Mouse (Mus musculus) neural tube, embryonic 13.5 days (tissue): ENCODE measurements at regions not wholly inside any gene's neighbourhood (a gene's known extent, or its start where the extent isn't known, plus 50 kb on each side); places are given as distances from the start of the nearest gene placed in this dataset.

Experiments used
- ATAC-seq: fragments of 200-750 bp; cut with Nextera tagmentation; 2 replicates; pipeline ENCODE4 v1.8.0; 2017; ENCODE audit warnings: low read depth, mild to moderate bottlenecking, moderate TSS enrichment, moderate library complexity
- H3K27ac ChIP-seq: fragments of 300-500 bp; sonication (generic); replicated peaks from 2 replicates; pipeline ENCODE4 v1.5.1; 2015; ENCODE audit warnings: moderate library complexity, mild to moderate bottlenecking, inconsistent platforms
- H3K27me3 ChIP-seq: fragments of 300-500 bp; sonication (generic); 2 replicates; pipeline ENCODE4 v1.6.1; 2015; ENCODE audit warnings: mild to moderate bottlenecking, inconsistent platforms
- H3K36me3 ChIP-seq: fragments of 300-500 bp; sonication (generic); 2 replicates; pipeline ENCODE4 v1.6.1; 2015; ENCODE audit warnings: mild to moderate bottlenecking, inconsistent platforms
- H3K4me1 ChIP-seq: fragments of 300-500 bp; sonication (generic); replicated peaks from 2 replicates; pipeline ENCODE4 v1.6.1; 2015; ENCODE audit warnings: inconsistent platforms
- H3K4me2 ChIP-seq: fragments of 300-500 bp; sonication (generic); 2 replicates; pipeline ENCODE4 v1.6.1; 2015; ENCODE audit warnings: inconsistent platforms, mild to moderate bottlenecking, moderate library complexity
- H3K4me3 ChIP-seq: fragments of 300-500 bp; sonication (generic); 2 replicates; pipeline ENCODE4 v1.5.1; 2015; ENCODE audit warnings: mild to moderate bottlenecking, inconsistent platforms
- H3K9ac ChIP-seq: fragments of 300-500 bp; sonication (generic); 2 replicates; pipeline ENCODE4 v1.6.1; 2015; ENCODE audit warnings: moderate library complexity, mild to moderate bottlenecking, inconsistent platforms
- H3K9me3 ChIP-seq: fragments of 300-500 bp; sonication (generic); 2 replicates; pipeline ENCODE4 v1.6.1; 2016; ENCODE audit warnings: inconsistent platforms
- WGBS: fragments of 180-500 bp; shearing (Covaris S2); methylation state at CpG from one replicate; pipeline ENCODE4 v1.1.7; 2015; 5-methylcytosine and 5-hydroxymethylcytosine counted together

DNA sequence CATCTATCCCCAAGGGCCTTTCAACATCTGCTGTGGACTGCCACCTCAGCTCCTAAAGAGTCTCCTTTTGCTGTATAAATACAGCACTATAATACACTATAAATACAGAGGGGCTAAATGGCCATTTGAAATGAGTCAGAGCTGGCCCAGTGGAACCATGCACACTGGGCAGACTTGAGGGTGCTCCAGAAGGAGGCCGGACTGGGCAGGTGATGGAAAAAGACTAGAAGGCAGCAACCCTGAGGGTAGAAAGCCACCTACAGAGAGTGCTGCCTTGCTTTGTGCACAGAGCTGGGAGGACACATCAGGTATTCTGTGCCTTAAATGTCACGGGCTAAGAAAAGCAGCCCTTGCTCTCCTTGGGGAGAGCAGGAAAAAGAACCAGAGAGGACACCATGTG lies 110.2 kb downstream of the Gm10260 start:
- ATAC-seq: no peak
- Histone ChIP-seq H3K36me3 (no peaks in the 10 kb centered on the region), H3K27ac (no peak overlapping the region), H3K27me3 (no peaks in the 10 kb centered on the region), H3K4me3 (no peak overlapping the region), H3K9me3 (no peaks in the 10 kb centered on the region), H3K9ac (no peak overlapping the region), H3K4me1 (no peaks in the 10 kb centered on the region), H3K4me2 (no peak overlapping the region)
- WGBS: 89% methylated on average over 2 of the region's 2 CpGs

DNA sequence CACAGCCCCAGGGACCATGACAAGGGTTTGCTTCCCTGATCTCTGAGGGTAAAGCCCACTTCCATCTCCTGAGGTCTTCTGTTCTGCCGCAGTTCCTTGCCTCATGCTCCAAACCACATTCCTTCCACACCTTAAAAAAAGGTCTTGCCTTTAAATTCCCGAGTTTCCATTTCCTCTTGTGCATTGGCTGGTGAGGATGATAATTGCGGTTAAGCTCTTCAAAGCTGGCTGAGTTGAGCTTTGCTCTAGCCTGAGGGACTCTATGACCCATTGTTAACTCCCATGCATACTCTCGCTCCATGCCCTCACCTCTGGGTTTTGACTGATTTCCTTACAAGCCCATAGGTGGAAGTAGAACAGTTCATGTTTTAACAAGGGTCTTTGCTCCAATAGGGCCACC lies 112.9 kb downstream of the Gm10260 start:
- Histone ChIP-seq H3K36me3 (no peaks in the 10 kb centered on the region), H3K4me2 (no peak overlapping the region), H3K27ac (no peak overlapping the region), H3K4me1 (no peaks in the 10 kb centered on the region), H3K9ac (no peak overlapping the region), H3K27me3 (no peaks in the 10 kb centered on the region), H3K4me3 (no peak overlapping the region), H3K9me3 (0 out of 2 replicates have a peak, but pooled peaks cover 4% of the 10 kb centered on the region)
- ATAC-seq: no peak
- 78% methylated on average over 4 of the region's 4 CpGs for WGBS

DNA sequence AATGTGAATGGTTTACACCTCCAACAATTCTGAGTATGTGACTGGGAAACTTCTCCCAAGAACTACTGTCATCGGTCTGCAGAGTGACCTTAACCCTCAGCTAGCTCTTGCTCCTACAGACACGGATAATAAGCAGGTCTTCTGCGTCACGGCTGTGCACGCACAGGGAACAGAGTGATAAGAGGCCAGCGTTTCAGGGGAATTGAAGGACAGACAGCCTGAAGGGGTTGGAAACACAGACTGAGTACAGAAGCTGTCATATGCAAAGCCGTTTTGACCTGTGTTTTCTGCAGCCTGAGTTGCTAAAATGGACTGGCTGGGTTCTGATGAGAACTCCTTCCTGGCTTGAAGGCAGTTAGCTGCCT lies 114.4 kb downstream of the Gm10260 start:
- no peak overlapping the region for H3K9ac ChIP-seq
- WGBS: 88% methylated on average over 7 of the region's 7 CpGs
- no peak overlapping the region for H3K4me3 ChIP-seq
- H3K4me2 ChIP-seq: no peak overlapping the region
- H3K27me3 ChIP-seq: no peaks in the 10 kb centered on the region
- 0 out of 2 replicates have a peak, but pooled peaks cover 4% of the 10 kb centered on the region for H3K9me3 ChIP-seq
- no peaks in the 10 kb centered on the region for H3K4me1 ChIP-seq
- no peak for ATAC-seq
- H3K36me3 ChIP-seq: no peaks in the 10 kb centered on the region
- H3K27ac ChIP-seq: no peak overlapping the region

DNA sequence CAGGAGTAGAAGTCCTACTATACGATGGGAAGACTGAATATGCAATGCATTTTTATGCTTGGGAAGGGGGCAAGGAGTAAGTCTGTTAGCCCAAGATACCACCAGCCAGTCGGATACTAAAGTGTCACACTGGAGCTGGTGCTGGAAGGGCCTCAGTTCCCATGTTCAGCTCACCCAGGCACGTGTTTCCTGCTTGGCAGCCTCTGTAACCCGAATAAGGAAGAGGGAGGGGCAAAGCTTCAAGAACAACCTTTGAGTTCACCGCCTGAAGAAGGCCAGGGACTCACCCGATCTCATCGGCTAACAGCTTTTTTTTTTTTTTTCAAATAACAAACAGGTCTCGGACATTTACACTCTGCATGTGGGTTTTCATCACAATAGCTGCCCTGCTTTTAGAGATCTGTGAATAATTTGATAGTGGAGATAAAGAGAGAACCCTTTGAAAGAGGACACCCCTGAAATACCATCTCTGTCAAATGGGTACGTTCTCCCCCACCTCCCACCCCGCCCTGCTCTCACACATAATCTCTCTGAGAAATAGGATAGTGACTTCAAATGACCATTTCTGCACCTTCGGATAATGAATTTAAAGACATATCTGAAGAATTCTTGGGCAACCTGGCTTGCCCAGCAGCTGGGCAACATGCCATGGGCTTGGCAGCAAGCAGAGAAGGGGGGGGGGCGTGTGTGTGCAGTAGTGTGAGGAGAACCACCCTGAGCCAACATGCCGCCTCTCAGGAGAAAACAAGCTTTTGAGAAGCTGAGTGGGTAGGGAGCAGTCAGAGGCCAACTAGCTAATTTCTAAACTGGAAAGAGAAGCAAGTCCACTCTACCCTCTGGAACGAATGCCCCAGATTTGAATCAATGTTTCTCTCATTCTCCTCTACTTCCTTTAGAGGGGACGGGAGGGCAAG lies 115.1 kb downstream of the Gm10260 start:
- Histone ChIP-seq H3K4me1 (no peaks in the 10 kb centered on the region), H3K36me3 (no peaks in the 10 kb centered on the region), H3K4me2 (no peak overlapping the region), H3K9ac (no peak overlapping the region), H3K27ac (no peak overlapping the region), H3K27me3 (no peaks in the 10 kb centered on the region), H3K4me3 (no peak overlapping the region), H3K9me3 (0 out of 2 replicates have a peak, but pooled peaks cover 4% of the 10 kb centered on the region)
- ATAC-seq: no peak
- WGBS: 75% methylated on average over 15 of the region's 15 CpGs

DNA sequence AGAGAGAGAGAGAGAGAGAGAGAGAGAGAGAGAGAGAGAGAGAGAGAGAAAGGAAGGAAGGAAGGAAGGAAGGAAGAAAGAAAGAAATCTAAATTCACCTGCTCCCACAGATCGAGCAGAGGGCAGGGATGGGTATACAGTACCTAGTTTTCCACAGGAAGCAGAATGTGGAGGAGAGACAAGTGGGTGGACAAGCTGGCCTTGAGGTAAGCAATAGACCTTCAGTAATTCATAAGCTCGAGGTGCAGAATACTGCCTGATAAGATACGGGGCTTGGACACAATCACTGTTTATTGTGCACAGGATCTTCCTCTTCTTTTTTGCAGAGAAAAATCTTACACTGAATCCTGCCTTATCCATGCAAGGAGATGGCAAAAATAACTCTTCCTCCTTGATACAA lies 120.2 kb downstream of the Gm10260 start:
- Histone ChIP-seq H3K9me3 (0 out of 2 replicates have a peak, but pooled peaks cover 4% of the 10 kb centered on the region), H3K4me3 (no peak overlapping the region), H3K4me2 (no peak overlapping the region), H3K36me3 (no peaks in the 10 kb centered on the region), H3K9ac (no peak overlapping the region), H3K27ac (no peak overlapping the region), H3K27me3 (no peaks in the 10 kb centered on the region), H3K4me1 (peaks cover 7% of the 10 kb centered on the region)
- WGBS: 83% methylated on average over 3 of the region's 3 CpGs
- no peak for ATAC-seq

DNA sequence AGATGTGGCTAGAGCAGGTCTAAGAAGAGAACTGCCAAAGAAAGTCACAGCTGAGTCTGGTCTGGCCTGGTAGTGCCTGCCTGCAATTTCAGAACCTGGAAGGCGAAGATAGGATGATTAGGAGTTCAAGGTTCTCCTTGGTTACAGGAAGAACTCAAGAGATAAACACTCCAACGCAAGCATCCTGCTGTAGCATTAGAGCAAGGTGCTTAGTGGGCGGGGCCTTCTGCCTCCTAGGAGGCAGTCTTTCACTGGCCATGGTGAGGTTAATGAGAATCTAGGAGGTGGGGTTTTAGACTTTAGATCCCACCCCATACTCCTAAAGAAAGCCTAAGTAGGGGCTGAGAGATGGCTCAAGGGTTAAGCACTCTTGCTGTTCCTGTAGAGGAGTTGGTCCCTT lies 120.8 kb downstream of the Gm10260 start:
- no peak for ATAC-seq
- Histone ChIP-seq H3K36me3 (no peaks in the 10 kb centered on the region), H3K4me1 (peaks cover 7% of the 10 kb centered on the region), H3K9me3 (0 out of 2 replicates have a peak, but pooled peaks cover 4% of the 10 kb centered on the region), H3K4me3 (no peak overlapping the region), H3K27ac (no peak overlapping the region), H3K4me2 (no peak overlapping the region), H3K9ac (no peak overlapping the region), H3K27me3 (no peaks in the 10 kb centered on the region)
- 77% methylated on average over 3 of the region's 3 CpGs for WGBS

DNA sequence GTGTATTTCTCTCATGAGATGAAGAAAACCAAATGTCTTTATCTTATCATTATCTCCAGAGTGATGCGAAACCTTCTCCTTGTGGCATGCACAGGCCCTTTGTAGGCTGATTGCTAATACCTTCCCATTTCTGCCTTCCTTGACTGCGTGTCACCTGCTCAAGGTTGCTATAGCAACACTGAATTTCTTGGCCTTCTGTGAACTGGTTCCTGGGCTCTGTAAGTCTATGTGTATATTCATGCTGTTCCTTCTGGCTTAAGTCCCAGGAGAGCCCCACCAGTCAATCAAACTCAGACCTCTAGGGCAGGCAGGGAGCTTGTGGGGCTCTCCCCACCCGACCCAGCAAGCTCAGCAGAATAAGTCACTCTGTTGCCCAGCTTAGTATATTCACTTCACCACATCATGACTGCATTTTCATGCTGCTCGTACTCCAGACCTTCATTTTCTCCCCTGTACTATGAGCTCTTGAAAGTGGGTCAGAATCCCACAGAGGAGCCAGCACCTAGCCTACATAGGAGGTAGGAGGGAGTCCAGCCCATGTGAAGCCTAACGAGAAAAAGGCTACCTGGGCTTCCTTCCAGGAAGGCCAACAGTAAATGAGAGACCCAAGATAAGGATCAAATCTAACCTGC lies 121.9 kb downstream of the Gm10260 start:
- WGBS: 72% methylated on average over 5 of the region's 5 CpGs
- 0 out of 2 replicates have a peak, but pooled peaks cover 4% of the 10 kb centered on the region for H3K9me3 ChIP-seq
- H3K27ac ChIP-seq: 0 out of 2 replicates have a peak overlapping the region, but pooled peaks have one; percentile 7
- H3K4me3 ChIP-seq: no peak overlapping the region
- peaks cover 14% of the 10 kb centered on the region for H3K4me1 ChIP-seq
- no peak overlapping the region for H3K9ac ChIP-seq
- H3K4me2 ChIP-seq: no peak overlapping the region
- no peaks in the 10 kb centered on the region for H3K27me3 ChIP-seq
- no peak for ATAC-seq
- no peaks in the 10 kb centered on the region for H3K36me3 ChIP-seq

DNA sequence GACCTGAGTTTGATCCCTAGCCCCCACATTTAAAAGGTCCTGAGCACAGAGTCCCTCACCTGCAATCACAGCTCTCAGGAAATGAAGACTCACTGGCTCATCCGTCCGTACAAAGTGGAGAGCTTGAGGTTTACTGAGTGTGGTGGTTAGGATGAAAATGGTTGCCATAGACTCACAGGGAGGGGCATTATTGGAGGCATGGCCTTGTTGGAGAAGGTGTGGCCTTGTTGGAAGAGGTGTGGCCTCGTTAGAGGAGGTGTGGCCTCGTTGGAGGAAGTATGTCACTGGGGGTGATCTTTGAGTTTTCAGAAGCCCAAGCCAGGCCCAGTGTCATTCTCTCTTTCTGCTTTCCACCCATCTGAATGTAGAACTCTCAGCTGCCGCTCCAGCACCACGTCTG lies 122.9 kb downstream of the Gm10260 start:
- WGBS: 89% methylated on average over 6 of the region's 6 CpGs
- Histone ChIP-seq H3K4me1 (peaks cover 14% of the 10 kb centered on the region), H3K4me2 (no peak overlapping the region), H3K4me3 (no peak overlapping the region), H3K27me3 (no peaks in the 10 kb centered on the region), H3K9me3 (no peaks in the 10 kb centered on the region), H3K9ac (no peak overlapping the region), H3K36me3 (no peaks in the 10 kb centered on the region), H3K27ac (no peak overlapping the region)
- no peak for ATAC-seq

DNA sequence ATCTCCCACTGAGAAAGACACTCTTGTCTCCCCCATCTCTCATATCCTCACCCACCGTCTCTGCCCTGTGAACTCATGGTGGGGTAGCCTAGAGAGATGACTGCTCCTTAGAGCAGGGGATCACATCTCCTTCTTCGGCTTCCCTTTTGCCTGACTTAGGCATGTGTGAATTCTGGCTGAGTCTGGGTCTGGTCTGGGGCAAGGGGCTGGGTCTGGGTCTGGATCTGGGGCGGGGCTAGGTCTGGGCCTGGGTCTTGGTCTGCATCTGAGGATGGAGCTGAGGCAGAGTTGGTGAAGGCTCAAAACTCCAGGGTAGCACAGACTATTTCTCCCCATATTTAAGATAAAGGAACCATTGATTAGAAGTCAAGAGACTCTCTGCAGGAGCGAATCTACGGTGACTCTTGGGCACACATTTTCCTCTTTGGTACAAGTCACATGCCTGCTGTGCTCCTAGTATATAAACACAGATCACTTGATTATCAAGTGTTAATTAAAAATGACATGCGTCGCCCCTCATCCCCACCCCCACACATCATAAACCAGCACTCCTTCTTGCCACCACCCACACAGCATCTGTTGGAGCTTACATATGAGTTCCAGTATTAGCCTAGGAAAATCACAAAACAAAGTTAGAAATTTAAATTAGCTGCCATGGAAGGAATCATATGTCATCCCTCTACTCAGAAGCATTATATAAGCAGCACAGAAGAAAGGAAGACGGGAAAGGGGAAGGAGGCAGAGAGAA lies 126.2 kb downstream of the Gm10260 start:
- no peak for ATAC-seq
- Histone ChIP-seq H3K4me2 (no peak overlapping the region), H3K9me3 (no peaks in the 10 kb centered on the region), H3K9ac (no peak overlapping the region), H3K4me3 (no peak overlapping the region), H3K27ac (no peak overlapping the region), H3K36me3 (no peaks in the 10 kb centered on the region), H3K27me3 (no peaks in the 10 kb centered on the region), H3K4me1 (peaks cover 14% of the 10 kb centered on the region)
- WGBS: 70% methylated on average over 8 of the region's 8 CpGs

DNA sequence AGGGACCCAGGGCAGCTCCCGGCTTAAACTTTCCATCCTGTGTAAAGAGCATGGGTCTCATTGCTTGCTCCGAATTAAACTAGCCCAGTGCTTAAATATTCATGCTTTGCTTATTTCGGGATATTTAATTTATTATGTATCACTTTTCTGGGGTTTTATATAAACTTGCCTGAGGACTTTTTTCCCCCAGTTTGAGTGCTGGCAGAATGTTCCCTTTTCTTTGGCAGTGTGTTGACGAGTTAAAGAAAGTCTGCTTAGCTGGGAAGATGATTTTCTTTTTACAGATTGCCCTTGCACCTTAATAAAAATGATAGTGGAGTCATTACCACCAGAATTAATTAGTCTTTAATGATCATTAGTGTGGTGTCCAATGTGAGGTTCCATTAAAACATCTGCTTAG lies 126.9 kb downstream of the Gm10260 start:
- Histone ChIP-seq H3K4me1 (peaks cover 10% of the 10 kb centered on the region), H3K9ac (no peak overlapping the region), H3K27me3 (no peaks in the 10 kb centered on the region), H3K4me2 (no peak overlapping the region), H3K36me3 (no peaks in the 10 kb centered on the region), H3K27ac (no peak overlapping the region), H3K9me3 (no peaks in the 10 kb centered on the region), H3K4me3 (no peak overlapping the region)
- 80% methylated on average over 4 of the region's 4 CpGs for WGBS
- ATAC-seq: no peak

DNA sequence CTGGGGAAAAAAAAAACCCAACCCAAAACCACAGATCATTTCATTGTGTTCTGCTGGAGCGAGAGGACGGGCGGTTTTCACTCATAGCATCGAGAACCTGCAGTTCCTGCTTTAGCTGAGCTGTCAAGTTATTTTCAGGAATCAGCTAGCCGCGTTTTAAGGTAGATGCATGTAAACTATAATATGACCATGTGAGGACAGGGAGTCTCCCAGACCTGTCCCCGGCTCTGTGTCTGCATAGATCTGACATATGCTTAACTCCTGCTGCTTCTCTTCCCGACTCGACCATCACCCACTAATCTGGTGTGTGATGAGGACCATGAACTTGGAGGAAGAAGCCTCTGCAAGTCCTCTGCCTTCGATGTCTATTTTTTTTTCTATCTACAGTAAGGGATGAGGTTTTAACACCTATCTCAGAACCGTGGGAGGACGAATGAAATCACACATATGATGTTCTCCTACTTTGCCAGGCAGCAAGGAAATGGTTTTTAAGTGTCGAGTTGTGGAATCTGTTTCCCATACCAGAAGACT lies 128.5 kb downstream of the Gm10260 start:
- WGBS: 89% methylated on average over 13 of the region's 13 CpGs
- Histone ChIP-seq H3K4me1 (peaks cover 7% of the 10 kb centered on the region; the same call in 1 of the 2 replicates), H3K36me3 (no peaks in the 10 kb centered on the region), H3K27ac (no peak overlapping the region), H3K9ac (no peak overlapping the region), H3K4me3 (no peak overlapping the region), H3K9me3 (no peaks in the 10 kb centered on the region), H3K4me2 (no peak overlapping the region), H3K27me3 (no peaks in the 10 kb centered on the region)
- ATAC-seq: no peak

DNA sequence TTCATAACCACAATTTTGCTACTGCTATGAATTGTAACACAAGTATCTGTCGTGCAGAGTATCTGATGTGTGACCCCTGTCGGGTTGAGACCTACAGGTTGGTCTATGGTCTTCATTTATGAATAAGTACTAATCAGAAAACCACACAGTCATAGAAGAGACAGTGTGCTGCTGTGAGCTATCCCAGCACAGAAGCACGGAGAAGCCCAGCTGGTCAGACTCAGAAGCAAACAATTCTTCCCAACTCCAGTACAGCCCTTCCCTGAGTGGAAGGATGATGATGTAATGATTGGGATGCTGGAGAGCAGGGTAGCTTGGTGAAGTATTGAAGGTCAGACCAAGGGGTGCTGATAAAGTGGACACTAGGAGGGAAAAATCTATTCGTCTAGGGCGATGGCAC lies 129.5 kb downstream of the Gm10260 start:
- no peak for ATAC-seq
- Histone ChIP-seq H3K9ac (no peak overlapping the region), H3K4me2 (no peak overlapping the region), H3K27ac (no peak overlapping the region), H3K9me3 (no peaks in the 10 kb centered on the region), H3K4me1 (peaks cover 7% of the 10 kb centered on the region; the same call in 1 of the 2 replicates), H3K4me3 (no peak overlapping the region), H3K36me3 (no peaks in the 10 kb centered on the region), H3K27me3 (no peaks in the 10 kb centered on the region)
- WGBS: 92% methylated on average over 5 of the region's 5 CpGs
